Mouse (Mus musculus) liver, postnatal 0 days (tissue): ENCODE measurements around the gene Usp2.

Source experiments
- CTCF ChIP-seq: sonication (generic); IDR thresholded peaks from 2 replicates; pipeline ENCODE4 v1.5.1; 2016; ENCODE audit warnings: antibody characterized with exemption, low read depth
- EP300 ChIP-seq: IDR thresholded peaks from 2 replicates; pipeline ENCODE4 v1.6.1; 2016; ENCODE audit warnings: antibody characterized with exemption, low read depth, mild to moderate bottlenecking

GRCm38 (mm10) chr9:44125026-44125425, 58.2 kb downstream of the Usp2 start:
- TF ChIP-seq CTCF (no peak), EP300 (no peak)
